Mouse (Mus musculus): ENCODE measurements around the gene P2ry10b. TPM values are rescaled to one million over a fixed set of nuclear protein-coding genes. Genes with fewer than 3 reads are reported as not detected.

Gene P2ry10b
- polyA plus RNA-seq, 1 experiment from 2014 or later = 1.2 TPM

GRCm38 (mm10) chrX:107169128-107169527, 20.4 kb downstream of the P2ry10b start:
- H3K4me3 ChIP-seq = no peak overlapping the region
- no peaks in the 10 kb centered on the region for H3K9me3 ChIP-seq (replicated peaks)
- H3K36me3 ChIP-seq = no peaks in the 10 kb centered on the region

GRCm38 (mm10) chrX:107178742-107179141, 30.0 kb downstream of the P2ry10b start:
- no peak overlapping the region for H3K4me2 ChIP-seq
- no peak for ATAC-seq (ENCODE audit: insufficient number of reproducible peaks, low FRiP score)
- H3K36me3 ChIP-seq = no peaks in the 10 kb centered on the region
- H3K9me3 ChIP-seq (replicated peaks) = no peaks in the 10 kb centered on the region
- H3K9ac ChIP-seq = no peak overlapping the region
- no peaks in the 10 kb centered on the region for H3K4me1 ChIP-seq (replicated peaks)
- 52% methylated on average over 1 of the region's 1 CpGs for WGBS
- no peak overlapping the region for H3K27ac ChIP-seq (ENCODE audit: poor library complexity, severe bottlenecking)
- no peak overlapping the region for H3K4me3 ChIP-seq
- no peaks in the 10 kb centered on the region for H3K27me3 ChIP-seq (replicated peaks)

More at GRCm38 (mm10) chrX:107169128-107169527, 20.4 kb downstream of the P2ry10b start:
- no peak overlapping the region for H3K9ac ChIP-seq
- H3K4me2 ChIP-seq = no peak overlapping the region
- ATAC-seq (ENCODE audit: insufficient number of reproducible peaks, low FRiP score) = no peak
- no peak overlapping the region for H3K27ac ChIP-seq (ENCODE audit: poor library complexity, severe bottlenecking)
- no peaks in the 10 kb centered on the region for H3K27me3 ChIP-seq (replicated peaks)
- no peaks in the 10 kb centered on the region for H3K4me1 ChIP-seq (replicated peaks)

- H3K4me2 ChIP-seq = no peak overlapping the region
- no peak overlapping the region for H3K4me3 ChIP-seq
- H3K9me3 ChIP-seq (replicated peaks) = no peaks in the 10 kb centered on the region
- 74% methylated on average over 2 of the region's 2 CpGs for WGBS
- no peak overlapping the region for H3K9ac ChIP-seq
- ATAC-seq (ENCODE audit: insufficient number of reproducible peaks, low FRiP score) = no peak
- H3K4me1 ChIP-seq (replicated peaks) = no peaks in the 10 kb centered on the region
- no peaks in the 10 kb centered on the region for H3K27me3 ChIP-seq (replicated peaks)
- no peaks in the 10 kb centered on the region for H3K36me3 ChIP-seq
- no peak overlapping the region for H3K27ac ChIP-seq (ENCODE audit: poor library complexity, severe bottlenecking)
Measured at GRCm38 (mm10) chrX:107217577-107218090, 68.9 kb downstream of the P2ry10b start.

Other genes with a start within 250 kb of the P2ry10b start
- gene Lpar4, start 228.3 kb upstream of the P2ry10b start, polyA plus RNA-seq (2016; fragmentation: Nextera tagmentation; extraction: Ambion mirVana) = 7.1 and 7.5 TPM in 2 replicates
- gene P2ry10, start 60.4 kb upstream of the P2ry10b start, polyA plus RNA-seq (2016; fragmentation: Nextera tagmentation; extraction: Ambion mirVana) = not detected in 2 replicates
- gene Gpr174, start 107.0 kb downstream of the P2ry10b start, polyA plus RNA-seq (2016; fragmentation: Nextera tagmentation; extraction: Ambion mirVana) = 0.04 TPM in 1 of 2 replicates, not detected in the other

Data from heart, embryonic 12.5 days (tissue).